ENCODE assay signal across 14 mouse cellular contexts in the genomic region with DNA sequence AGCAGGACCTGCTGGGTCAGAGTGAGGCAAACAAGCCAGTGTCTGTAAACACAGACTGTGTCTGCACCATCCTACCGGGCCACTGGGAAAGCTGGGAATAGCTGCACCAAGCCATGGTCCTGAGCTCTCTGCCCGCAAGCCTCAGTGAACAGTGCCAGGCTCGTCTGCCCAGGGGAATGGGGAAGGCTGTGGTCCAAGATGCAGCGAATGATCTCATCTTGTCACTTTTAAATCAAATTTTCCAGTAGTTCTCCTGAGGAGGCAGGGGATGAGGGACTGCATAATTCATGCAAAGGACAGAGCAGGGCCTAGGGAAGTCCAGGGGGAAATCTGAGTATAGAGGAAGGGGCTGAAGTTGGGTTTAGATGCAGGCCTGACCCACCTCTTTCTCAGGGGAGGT. TPM values are rescaled to one million over a fixed set of nuclear protein-coding genes. Genes with fewer than 3 reads are reported as not detected.
DNase-seq lines count a peak whose midpoint lies in the region; ATAC-seq and TF ChIP-seq lines count a peak whose summit lies in the region.
"Had no signal": no experiment of that assay in that cellular context is flagged by ENCODE, and none has a peak within 500 bp of the region (broad histone marks: within the 10 kb centered on the region; RNA-seq: fewer than 3 reads in every experiment).

No protein-coding gene starts in this region.

- no peak for ATAC-seq in intestine, embryonic 15.5 days
- ATAC-seq in intestine, postnatal 0 days: no peak
- ATAC-seq in embryonic facial prominence, embryonic 13.5 days (ENCODE audit: insufficient number of reproducible peaks, insufficient read depth, low FRiP score, low TSS enrichment, low read depth): no peak

- no peak overlapping the region for H3K27ac ChIP-seq in intestine, embryonic 15.5 days
- H3K27ac ChIP-seq in intestine, postnatal 0 days (ENCODE audit: low read depth, low read length): no peak overlapping the region
- H3K27ac ChIP-seq in embryonic facial prominence, embryonic 13.5 days: 0 out of 2 replicates have a peak overlapping the region, but pooled peaks have one; percentile 44
- H3K27ac ChIP-seq in limb, embryonic 10.5 days: peak overlapping the region; percentile 70

- DNase-seq in limb, embryonic 10.5 days (ENCODE audit: low spot score): no peak
- DNase-seq in liver: no peak
- DNase-seq in urinary bladder, postnatal 10 days (ENCODE audit: low spot score): no peak
- no peak for DNase-seq in embryo, embryonic 10 days (ENCODE audit: low spot score)
- DNase-seq: adrenal gland, postnatal 25 days; embryo, embryonic 11 days; heart, adult 18-20 months; kidney, postnatal 36 days; lung, adult 2 months; thymus, adult 2 months had no signal

- no peak overlapping the region for H3K4me2 ChIP-seq in intestine, embryonic 15.5 days (replicated peaks)
- H3K4me2 ChIP-seq in intestine, postnatal 0 days (replicated peaks; ENCODE audit: low read depth): no peak overlapping the region
- peak overlapping the region; percentile 99 for H3K4me2 ChIP-seq in embryonic facial prominence, embryonic 13.5 days

- peaks cover 18% of the 10 kb centered on the region for H3K4me1 ChIP-seq in intestine, embryonic 15.5 days (replicated peaks)
- H3K4me1 ChIP-seq in intestine, postnatal 0 days (replicated peaks; ENCODE audit: control insufficient read depth, insufficient read depth, low read length): no peaks in the 10 kb centered on the region
- peaks cover 50% of the 10 kb centered on the region for H3K4me1 ChIP-seq in E14TG2a.4 (replicated peaks; ENCODE audit: low read depth, low read length)
- H3K4me1 ChIP-seq in embryonic facial prominence, embryonic 13.5 days: peaks cover 20% of the 10 kb centered on the region
- peaks cover 37% of the 10 kb centered on the region for H3K4me1 ChIP-seq in limb, embryonic 10.5 days

- peak overlapping the region; percentile 39; the same call in 1 of the 2 replicates for H3K9ac ChIP-seq in intestine, embryonic 15.5 days
- no peak overlapping the region for H3K9ac ChIP-seq in intestine, postnatal 0 days (ENCODE audit: low read depth, low read length)
- H3K9ac ChIP-seq in embryonic facial prominence, embryonic 13.5 days: no peak overlapping the region

- no peaks in the 10 kb centered on the region for H3K36me3 ChIP-seq in intestine, embryonic 15.5 days
- no peaks in the 10 kb centered on the region for H3K36me3 ChIP-seq in intestine, postnatal 0 days (ENCODE audit: control insufficient read depth, insufficient read depth)
- peaks cover 18% of the 10 kb centered on the region for H3K36me3 ChIP-seq in E14TG2a.4 (ENCODE audit: insufficient read depth, low read length)
- H3K36me3 ChIP-seq in embryonic facial prominence, embryonic 13.5 days: no peaks in the 10 kb centered on the region
- H3K36me3 ChIP-seq in limb, embryonic 10.5 days: peaks cover 10% of the 10 kb centered on the region; the same call in 1 of the 2 replicates

- no peaks in the 10 kb centered on the region for H3K9me3 ChIP-seq in intestine, embryonic 15.5 days
- H3K9me3 ChIP-seq in intestine, postnatal 0 days (ENCODE audit: control insufficient read depth): no peaks in the 10 kb centered on the region
- no peaks in the 10 kb centered on the region for H3K9me3 ChIP-seq in E14TG2a.4 (ENCODE audit: low read length)
- H3K9me3 ChIP-seq in embryonic facial prominence, embryonic 13.5 days: no peaks in the 10 kb centered on the region
- H3K9me3 ChIP-seq in limb, embryonic 10.5 days (replicated peaks): no peaks in the 10 kb centered on the region

- H3K27me3 ChIP-seq in intestine, embryonic 15.5 days (replicated peaks): no peaks in the 10 kb centered on the region; the same call in 1 of the 2 replicates
- H3K27me3 ChIP-seq in intestine, postnatal 0 days (replicated peaks; ENCODE audit: control insufficient read depth, insufficient read depth, low read length): no peaks in the 10 kb centered on the region; the same call in 1 of the 2 replicates
- H3K27me3 ChIP-seq in E14TG2a.4 (ENCODE audit: insufficient read depth, low read length): peaks cover 61% of the 10 kb centered on the region
- peaks cover 12% of the 10 kb centered on the region for H3K27me3 ChIP-seq in embryonic facial prominence, embryonic 13.5 days
- H3K27me3 ChIP-seq in limb, embryonic 10.5 days (ENCODE audit: low read depth, poor library complexity, severe bottlenecking): peaks cover 58% of the 10 kb centered on the region

- 84% methylated on average over 4 of the region's 4 CpGs for WGBS in intestine, embryonic 15.5 days
- 84% methylated on average over 4 of the region's 4 CpGs for WGBS in intestine, postnatal 0 days
- 83% methylated on average over 4 of the region's 4 CpGs for WGBS in embryonic facial prominence, embryonic 13.5 days
- WGBS in limb, embryonic 10.5 days: 84% methylated on average over 4 of the region's 4 CpGs

- H3K4me3 ChIP-seq in intestine, embryonic 15.5 days (replicated peaks): no peak overlapping the region
- no peak overlapping the region for H3K4me3 ChIP-seq in intestine, postnatal 0 days (ENCODE audit: low read depth, low read length)
- H3K4me3 ChIP-seq in E14TG2a.4 (replicated peaks; ENCODE audit: low read length): peak overlapping the region; percentile 86; the same call in 1 of the 2 replicates
- H3K4me3 ChIP-seq in embryonic facial prominence, embryonic 13.5 days: no peak overlapping the region
- H3K4me3 ChIP-seq in limb, embryonic 10.5 days: peak overlapping the region; percentile 75; the same call in 1 of the 2 replicates

- no peak for TF ChIP-seq CTCF in intestine, postnatal 0 days (IDR thresholded peaks at IDR 0.05; ENCODE audit: low read depth)
- no peak for TF ChIP-seq CTCF in E14TG2a.4 (conservative IDR thresholded peaks at IDR 0.05; ENCODE audit: low read length)

RNA-seq across cellular contexts. Expression of a gene that starts 0.9 kb away (rescaled TPM):
- 3.7 and 4.6 TPM in 2 replicates for polyA plus RNA-seq in intestine, embryonic 15.5 days (2015; fragmentation: Nextera tagmentation; extraction: Ambion mirVana)
- 3.6 TPM in 2 replicates for polyA plus RNA-seq in intestine, postnatal 0 days (2015; fragmentation: Nextera tagmentation; extraction: Ambion mirVana)
- 8.3 and 9.8 TPM in 2 replicates for polyA plus RNA-seq in embryonic facial prominence, embryonic 13.5 days (2015; fragmentation: Nextera tagmentation; extraction: Ambion mirVana)
- 7.9 and 8.4 TPM in 2 replicates for polyA plus RNA-seq in limb, embryonic 10.5 days (2016; fragmentation: Nextera tagmentation; extraction: Ambion mirVana)

RNA-seq across cellular contexts. Expression of a gene that starts 5.3 kb away (rescaled TPM):
- 2.3 and 3.0 TPM in 2 replicates for polyA plus RNA-seq in intestine, embryonic 15.5 days (2015; fragmentation: Nextera tagmentation; extraction: Ambion mirVana)
- 1.6 TPM in 2 replicates for polyA plus RNA-seq in intestine, postnatal 0 days (2015; fragmentation: Nextera tagmentation; extraction: Ambion mirVana)
- polyA plus RNA-seq in embryonic facial prominence, embryonic 13.5 days (2015; fragmentation: Nextera tagmentation; extraction: Ambion mirVana): 0.95 and 1.2 TPM in 2 replicates
- polyA plus RNA-seq in limb, embryonic 10.5 days (2016; fragmentation: Nextera tagmentation; extraction: Ambion mirVana): 0.15 and 0.18 TPM in 2 replicates

RNA-seq across cellular contexts. Expression of a gene that starts 21.4 kb away (rescaled TPM):
- 87.6 and 88.0 TPM in 2 replicates for polyA plus RNA-seq in intestine, embryonic 15.5 days (2015; fragmentation: Nextera tagmentation; extraction: Ambion mirVana)
- polyA plus RNA-seq in intestine, postnatal 0 days (2015; fragmentation: Nextera tagmentation; extraction: Ambion mirVana): 22.6 and 24.1 TPM in 2 replicates
- polyA plus RNA-seq in embryonic facial prominence, embryonic 13.5 days (2015; fragmentation: Nextera tagmentation; extraction: Ambion mirVana): 139 and 147 TPM in 2 replicates
- polyA plus RNA-seq in limb, embryonic 10.5 days (2016; fragmentation: Nextera tagmentation; extraction: Ambion mirVana): 204 and 206 TPM in 2 replicates

RNA-seq across cellular contexts. Expression of a gene that starts 47.3 kb away (rescaled TPM):
- 11.6 and 12.6 TPM in 2 replicates for polyA plus RNA-seq in intestine, embryonic 15.5 days (2015; fragmentation: Nextera tagmentation; extraction: Ambion mirVana)
- 6.7 and 6.9 TPM in 2 replicates for polyA plus RNA-seq in intestine, postnatal 0 days (2015; fragmentation: Nextera tagmentation; extraction: Ambion mirVana)
- 6.1 and 7.3 TPM in 2 replicates for polyA plus RNA-seq in embryonic facial prominence, embryonic 13.5 days (2015; fragmentation: Nextera tagmentation; extraction: Ambion mirVana)
- polyA plus RNA-seq in limb, embryonic 10.5 days (2016; fragmentation: Nextera tagmentation; extraction: Ambion mirVana): 2.1 and 3.5 TPM in 2 replicates

Comparison
In these comparisons a context has a peak if more than half of its experiments do, and no peak if none do; other contexts are left out.
1. H3K27ac ChIP-seq: peak in embryonic facial prominence, embryonic 13.5 days (single experiment) and limb, embryonic 10.5 days (single experiment); none in intestine, embryonic 15.5 days (single experiment) and intestine, postnatal 0 days (single experiment).
2. H3K4me3 ChIP-seq: peak in E14TG2a.4 (single experiment) and limb, embryonic 10.5 days (single experiment); none in intestine, embryonic 15.5 days (single experiment), intestine, postnatal 0 days (single experiment) and embryonic facial prominence, embryonic 13.5 days (single experiment).